Mouse (Mus musculus): Measurements from ENCODE around the gene Sdr9c7.

Sdr9c7 gene

DNA sequence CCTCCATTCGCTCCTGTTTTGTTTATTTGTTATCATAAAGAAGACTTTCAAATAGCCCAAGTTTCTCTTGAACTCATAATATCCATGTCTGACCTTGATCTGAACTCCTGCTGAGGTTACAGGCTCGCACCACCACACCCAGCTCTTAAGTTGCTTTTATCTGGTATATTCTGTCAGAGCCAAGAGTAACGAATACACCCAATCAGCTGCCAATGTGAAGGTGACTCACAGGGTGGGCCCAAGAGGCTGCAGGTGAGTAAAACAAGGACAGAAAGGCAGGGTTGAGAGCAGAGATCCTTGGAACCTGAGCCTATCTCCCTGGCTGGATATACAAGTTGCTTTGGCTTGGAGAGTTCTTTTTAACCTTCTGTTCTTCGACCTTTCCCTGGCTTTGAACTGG, 56.7 kb downstream of the Sdr9c7 start:
- ATAC-seq (ENCODE audit: insufficient number of reproducible peaks, low FRiP score, low TSS enrichment) = no peak

- no peak; the same call in 1 of the 2 replicates for ATAC-seq (ENCODE audit: insufficient number of reproducible peaks, low FRiP score, low TSS enrichment)
Measured at GRCm38 (mm10) chr10:127956168-127956816, 58.0 kb downstream of the Sdr9c7 start.

- ATAC-seq (ENCODE audit: insufficient number of reproducible peaks, low FRiP score, low TSS enrichment) = no peak
Measured at GRCm38 (mm10) chr10:127959161-127959679, 60.9 kb downstream of the Sdr9c7 start.

Data from cerebellum, adult (tissue).